Mouse (Mus musculus) liver, embryonic 15.5 days (tissue): ENCODE data around the gene Myt1l. TPM values are rescaled to one million over a fixed set of nuclear protein-coding genes. Genes with fewer than 3 reads are reported as not detected.

ENCODE experiments used
- ATAC-seq: fragments of 200-750 bp; cut with Nextera tagmentation; 2 replicates; pipeline ENCODE4 v1.8.0; 2017; ENCODE audit warnings: moderate number of reproducible peaks, mild to moderate bottlenecking, moderate library complexity; ENCODE audit not compliant: insufficient read depth
- H3K27ac ChIP-seq: fragments of 300-500 bp; sonication (generic); replicated peaks from 2 replicates; pipeline ENCODE4 v1.5.1; 2015; ENCODE audit warnings: mild to moderate bottlenecking, inconsistent platforms
- H3K27me3 ChIP-seq: fragments of 300-500 bp; sonication (generic); 2 replicates; pipeline ENCODE4 v1.6.1; 2015; ENCODE audit warnings: mild to moderate bottlenecking, inconsistent platforms
- H3K36me3 ChIP-seq: fragments of 300-500 bp; sonication (generic); replicated peaks from 2 replicates; pipeline ENCODE4 v1.6.1; 2015; ENCODE audit warnings: moderate library complexity, mild to moderate bottlenecking, inconsistent platforms
- H3K4me1 ChIP-seq: fragments of 300-500 bp; sonication (generic); replicated peaks from 2 replicates; pipeline ENCODE4 v1.6.1; 2015; ENCODE audit warnings: inconsistent platforms
- H3K4me2 ChIP-seq: fragments of 300-500 bp; sonication (generic); 2 replicates; pipeline ENCODE4 v1.6.1; 2015; ENCODE audit warnings: moderate library complexity, mild to moderate bottlenecking, inconsistent platforms
- H3K4me3 ChIP-seq: fragments of 300-500 bp; sonication (generic); replicated peaks from 2 replicates; pipeline ENCODE4 v1.5.1; 2015; ENCODE audit warnings: mild to moderate bottlenecking, inconsistent platforms
- H3K9ac ChIP-seq: fragments of 300-500 bp; sonication (generic); 2 replicates; pipeline ENCODE4 v1.6.1; 2015; ENCODE audit warnings: moderate library complexity, mild to moderate bottlenecking, inconsistent platforms
- H3K9me3 ChIP-seq: fragments of 300-500 bp; sonication (generic); replicated peaks from 2 replicates; pipeline ENCODE4 v1.6.1; 2016; ENCODE audit warnings: inconsistent platforms
- WGBS: fragments of 180-500 bp; shearing (Covaris S2); methylation state at CpG from one replicate; pipeline ENCODE4 v1.1.7; 2015; ENCODE audit warnings: mixed read lengths; ENCODE audit not compliant: insufficient replicate concordance; 5-methylcytosine and 5-hydroxymethylcytosine counted together
- polyA plus RNA-seq: library from polyadenylated mRNA; unstranded; fragments of >200 nt; fragmentation: Nextera tagmentation; extraction: Ambion mirVana; gene quantifications from 2 replicates; pipeline ENCODE4 v1.2.1, GENCODE M21; 2015

The Myt1l gene
- polyA plus RNA-seq, 1 experiment from 2014 or later, result 0.05 TPM

- no peak for ATAC-seq
- Histone ChIP-seq H3K27ac (no peak overlapping the region), H3K36me3 (no peaks in the 10 kb centered on the region), H3K9me3 (no peaks in the 10 kb centered on the region), H3K4me1 (no peaks in the 10 kb centered on the region), H3K27me3 (no peaks in the 10 kb centered on the region), H3K4me3 (no peak overlapping the region), H3K9ac (no peak overlapping the region), H3K4me2 (no peak overlapping the region)
- 59% methylated on average over 7 of the region's 7 CpGs for WGBS
Measured at GRCm38 (mm10) chr12:29971795-29972464, 443.7 kb downstream of the Myt1l start.

- no peaks in the 10 kb centered on the region for H3K9me3 ChIP-seq
- no peak overlapping the region for H3K4me3 ChIP-seq
- no peak overlapping the region for H3K27ac ChIP-seq
- no peaks in the 10 kb centered on the region for H3K27me3 ChIP-seq
- no peak for ATAC-seq
- no peaks in the 10 kb centered on the region for H3K36me3 ChIP-seq
- WGBS, result 59% methylated on average over 6 of the region's 6 CpGs
- H3K4me2 ChIP-seq, result no peak overlapping the region
- no peaks in the 10 kb centered on the region for H3K4me1 ChIP-seq
- H3K9ac ChIP-seq, result no peak overlapping the region
Measured at GRCm38 (mm10) chr12:29972533-29972932, 444.3 kb downstream of the Myt1l start.
